Mouse (Mus musculus): ENCODE results near the gene Uvrag. TPM values are rescaled to one million over a fixed set of nuclear protein-coding genes. Genes with fewer than 3 reads are reported as not detected.

Gene Uvrag
- polyA plus RNA-seq, 1 experiment from 2014 or later, result 18.2 TPM

DNA sequence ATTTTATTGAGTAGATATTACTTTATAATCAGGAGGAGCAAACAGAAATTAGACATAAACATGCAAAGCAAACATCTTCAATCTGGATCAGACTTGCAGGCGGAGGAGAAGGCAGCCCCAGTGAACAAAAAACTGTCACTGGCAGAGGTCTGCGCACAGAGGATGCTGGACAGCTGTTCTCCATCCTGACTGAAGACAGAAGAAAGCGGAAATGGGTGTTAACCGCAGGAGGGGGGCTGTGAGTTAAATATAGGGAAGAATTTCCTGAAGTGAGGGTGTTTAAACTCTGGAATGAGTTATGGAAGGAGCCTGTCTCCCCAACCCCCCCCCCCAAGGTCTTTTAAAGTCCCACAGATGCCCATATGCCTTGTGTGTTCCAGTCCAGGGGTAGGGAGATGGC lies 241.1 kb downstream of the Uvrag start:
- 42% methylated on average over 4 of the region's 4 CpGs for WGBS
- 0 out of 2 replicates have a peak overlapping the region, but pooled peaks have one; percentile 24 for H3K27ac ChIP-seq (replicated peaks; ENCODE audit: low read depth, low read length)

DNA sequence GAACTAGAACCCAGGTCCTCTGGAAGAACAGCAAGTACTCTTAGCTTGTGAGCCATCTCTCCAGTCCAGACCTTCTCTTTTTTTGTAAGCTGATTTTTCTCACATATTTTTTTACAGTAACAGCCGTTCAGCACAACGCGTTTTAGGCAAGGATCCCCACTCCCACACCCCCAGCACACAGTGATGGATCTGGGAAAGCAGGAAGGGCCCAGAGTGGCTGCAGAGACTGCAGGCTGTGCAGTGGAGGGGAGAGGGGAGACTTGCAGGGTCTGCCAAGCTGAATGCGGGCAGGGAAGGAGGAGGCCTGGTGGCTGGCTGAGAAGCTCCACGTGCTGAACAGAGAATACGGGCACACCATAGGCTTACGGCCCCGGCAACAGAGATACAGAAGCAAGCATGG lies 243.6 kb downstream of the Uvrag start:
- Histone ChIP-seq H3K27ac (replicated peaks; ENCODE audit: low read depth, low read length) (no peak overlapping the region), H3K9ac (ENCODE audit: low read depth, low read length) (no peak overlapping the region), H3K9me3 (ENCODE audit: control insufficient read depth, low read length) (peaks cover 5% of the 10 kb centered on the region; the same call in 1 of the 2 replicates), H3K4me3 (ENCODE audit: low read depth, low read length) (no peak overlapping the region), H3K4me1 (ENCODE audit: control insufficient read depth, insufficient read depth, low read length) (peaks cover 29% of the 10 kb centered on the region), H3K27me3 (replicated peaks; ENCODE audit: control insufficient read depth, insufficient read depth, low read length) (no peaks in the 10 kb centered on the region), H3K4me2 (ENCODE audit: low read depth, low read length) (no peak overlapping the region), H3K36me3 (ENCODE audit: control insufficient read depth, insufficient read depth, low read length) (no peaks in the 10 kb centered on the region)
- WGBS, result 85% methylated on average over 8 of the region's 8 CpGs
- no peak for DNase-seq (ENCODE audit: low spot score)
- ATAC-seq (ENCODE audit: low read depth), result no peak

More for the DNA sequence above, 241.1 kb downstream of the Uvrag start:
- ATAC-seq (ENCODE audit: low read depth) (peak; percentile 39; the same call in 1 of the 2 replicates), DNase-seq (ENCODE audit: low spot score) (peak; percentile 81)
- Histone ChIP-seq H3K27me3 (replicated peaks; ENCODE audit: control insufficient read depth, insufficient read depth, low read length) (no peaks in the 10 kb centered on the region), H3K4me3 (ENCODE audit: low read depth, low read length) (no peak overlapping the region), H3K36me3 (ENCODE audit: control insufficient read depth, insufficient read depth, low read length) (no peaks in the 10 kb centered on the region), H3K9me3 (ENCODE audit: control insufficient read depth, low read length) (peaks cover 5% of the 10 kb centered on the region; the same call in 1 of the 2 replicates), H3K9ac (ENCODE audit: low read depth, low read length) (no peak overlapping the region), H3K4me1 (ENCODE audit: control insufficient read depth, insufficient read depth, low read length) (peaks cover 31% of the 10 kb centered on the region), H3K4me2 (ENCODE audit: low read depth, low read length) (no peak overlapping the region)

DNA sequence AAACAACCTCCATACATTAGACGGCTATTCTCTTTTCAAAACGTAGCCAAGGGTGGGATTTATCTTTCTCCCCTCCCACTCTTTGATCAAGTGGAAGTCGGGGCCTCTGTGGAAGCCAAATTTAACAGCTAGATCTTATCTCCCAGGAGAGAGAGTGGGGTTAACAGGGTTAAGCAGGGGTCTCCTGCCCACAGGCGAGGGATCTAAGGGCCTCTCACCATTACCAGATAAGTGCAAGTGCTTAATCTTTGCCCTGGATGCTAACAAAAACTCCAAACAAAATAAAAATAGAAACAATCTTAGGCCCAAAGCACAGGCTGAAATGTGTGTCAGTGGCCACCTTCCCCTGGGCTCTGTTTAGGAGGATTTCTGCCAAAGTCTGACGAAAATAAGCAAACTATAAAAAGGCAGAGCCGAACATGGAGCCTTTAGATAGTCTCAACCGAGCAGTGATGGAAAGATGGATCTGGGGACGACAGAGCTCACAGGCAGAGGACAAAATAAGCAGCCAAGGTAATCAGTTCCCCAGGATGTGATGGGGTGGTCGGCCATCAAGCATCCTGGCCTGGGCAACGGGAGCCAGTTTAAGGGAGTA lies 245.3 kb downstream of the Uvrag start:
- Histone ChIP-seq H3K4me1 (ENCODE audit: control insufficient read depth, insufficient read depth, low read length) (peaks cover 34% of the 10 kb centered on the region), H3K9ac (ENCODE audit: low read depth, low read length) (no peak overlapping the region), H3K4me2 (ENCODE audit: low read depth, low read length) (no peak overlapping the region), H3K36me3 (ENCODE audit: control insufficient read depth, insufficient read depth, low read length) (no peaks in the 10 kb centered on the region), H3K9me3 (ENCODE audit: control insufficient read depth, low read length) (no peaks in the 10 kb centered on the region), H3K4me3 (ENCODE audit: low read depth, low read length) (no peak overlapping the region), H3K27me3 (replicated peaks; ENCODE audit: control insufficient read depth, insufficient read depth, low read length) (no peaks in the 10 kb centered on the region), H3K27ac (replicated peaks; ENCODE audit: low read depth, low read length) (peak overlapping the region; percentile 29)
- 33% methylated on average over 10 of the region's 10 CpGs for WGBS
- ATAC-seq (ENCODE audit: low read depth) (0 out of 2 replicates have a peak, but pooled peaks have one; percentile 21), DNase-seq (ENCODE audit: low spot score) (no peak)

DNA sequence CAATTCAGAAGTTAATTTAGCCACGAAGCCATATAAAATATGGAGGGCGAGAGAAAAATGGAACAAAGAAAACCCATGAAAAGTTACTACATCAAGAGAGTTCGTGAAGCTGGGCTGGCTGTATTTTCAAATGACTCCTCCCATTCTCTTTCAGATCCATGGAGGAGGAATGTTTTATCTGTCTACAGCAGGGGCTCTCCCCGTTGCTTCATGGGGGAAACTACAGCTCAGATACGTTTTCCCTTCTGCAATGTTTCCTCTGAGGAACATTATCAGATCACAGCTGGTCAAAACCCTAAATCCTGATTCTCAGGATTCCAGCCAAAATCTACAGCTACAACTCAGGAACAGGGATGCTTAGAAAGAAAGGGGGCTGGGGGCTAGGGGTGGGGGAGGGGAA lies 246.2 kb downstream of the Uvrag start:
- ATAC-seq (ENCODE audit: low read depth), result no peak
- no peak overlapping the region for H3K9ac ChIP-seq (ENCODE audit: low read depth, low read length)
- H3K4me1 ChIP-seq (ENCODE audit: control insufficient read depth, insufficient read depth, low read length), result peaks cover 29% of the 10 kb centered on the region
- no peak overlapping the region for H3K4me2 ChIP-seq (ENCODE audit: low read depth, low read length)
- no peak overlapping the region; the same call in 1 of the 2 replicates for H3K27ac ChIP-seq (replicated peaks; ENCODE audit: low read depth, low read length)
- peak; percentile 65 for DNase-seq (ENCODE audit: low spot score)
- no peaks in the 10 kb centered on the region for H3K9me3 ChIP-seq (ENCODE audit: control insufficient read depth, low read length)
- no peak overlapping the region for H3K4me3 ChIP-seq (ENCODE audit: low read depth, low read length)
- 51% methylated on average over 5 of the region's 5 CpGs for WGBS
- H3K36me3 ChIP-seq (ENCODE audit: control insufficient read depth, insufficient read depth, low read length), result no peaks in the 10 kb centered on the region
- H3K27me3 ChIP-seq (replicated peaks; ENCODE audit: control insufficient read depth, insufficient read depth, low read length), result no peaks in the 10 kb centered on the region

DNA sequence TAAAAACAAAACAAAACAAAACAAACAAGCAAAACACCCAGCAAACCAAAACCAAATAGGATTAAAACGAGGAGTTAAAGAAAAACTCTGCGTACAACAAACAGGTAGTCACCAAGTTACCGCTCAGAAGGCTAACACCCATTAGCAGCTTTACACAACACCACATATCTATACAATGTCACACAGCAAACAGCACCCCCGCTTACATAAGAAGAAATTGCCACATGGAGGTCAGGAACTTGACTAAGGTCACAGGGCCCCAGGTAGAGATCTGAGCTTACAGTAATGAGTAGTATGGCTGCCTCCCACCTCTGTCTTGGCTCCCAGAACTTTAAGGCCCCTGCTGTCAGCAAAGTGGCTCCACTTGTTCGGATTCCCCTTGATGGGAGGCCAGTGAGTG lies 246.6 kb downstream of the Uvrag start:
- WGBS, result 89% methylated on average over 5 of the region's 5 CpGs
- no peak for DNase-seq (ENCODE audit: low spot score)
- peaks cover 29% of the 10 kb centered on the region for H3K4me1 ChIP-seq (ENCODE audit: control insufficient read depth, insufficient read depth, low read length)

DNA sequence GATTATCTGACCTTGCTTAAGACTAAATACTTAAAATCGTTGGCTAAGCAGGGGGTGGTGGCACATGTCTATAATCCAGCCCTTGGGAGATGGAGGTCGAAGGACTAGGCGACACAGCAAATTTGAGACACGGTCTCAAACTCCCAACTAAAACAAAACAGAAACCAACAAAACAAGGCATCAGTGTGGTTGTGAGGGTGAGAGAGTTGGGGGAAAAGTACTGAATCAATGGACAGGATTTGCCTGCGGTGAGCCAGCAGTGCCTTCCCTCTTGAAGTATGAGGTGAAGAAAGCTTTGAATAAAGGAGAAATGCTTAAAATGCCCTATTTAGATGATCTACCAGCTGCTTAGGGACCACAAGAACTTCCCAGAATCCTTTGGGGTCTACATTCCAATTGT lies 247.8 kb downstream of the Uvrag start:
- Histone ChIP-seq H3K4me1 (ENCODE audit: control insufficient read depth, insufficient read depth, low read length) (peaks cover 29% of the 10 kb centered on the region), H3K27me3 (replicated peaks; ENCODE audit: control insufficient read depth, insufficient read depth, low read length) (no peaks in the 10 kb centered on the region), H3K36me3 (ENCODE audit: control insufficient read depth, insufficient read depth, low read length) (0 out of 2 replicates have a peak, but pooled peaks cover 3% of the 10 kb centered on the region), H3K27ac (replicated peaks; ENCODE audit: low read depth, low read length) (no peak overlapping the region), H3K4me2 (ENCODE audit: low read depth, low read length) (no peak overlapping the region), H3K9ac (ENCODE audit: low read depth, low read length) (no peak overlapping the region), H3K4me3 (ENCODE audit: low read depth, low read length) (no peak overlapping the region), H3K9me3 (ENCODE audit: control insufficient read depth, low read length) (no peaks in the 10 kb centered on the region)
- 80% methylated on average over 5 of the region's 5 CpGs for WGBS
- DNase-seq (ENCODE audit: low spot score) (no peak), ATAC-seq (ENCODE audit: low read depth) (no peak)

More for the DNA sequence above, 246.6 kb downstream of the Uvrag start:
- no peak for ATAC-seq (ENCODE audit: low read depth)
- Histone ChIP-seq H3K9ac (ENCODE audit: low read depth, low read length) (no peak overlapping the region), H3K4me3 (ENCODE audit: low read depth, low read length) (no peak overlapping the region), H3K27ac (replicated peaks; ENCODE audit: low read depth, low read length) (no peak overlapping the region; the same call in 1 of the 2 replicates), H3K9me3 (ENCODE audit: control insufficient read depth, low read length) (no peaks in the 10 kb centered on the region), H3K36me3 (ENCODE audit: control insufficient read depth, insufficient read depth, low read length) (no peaks in the 10 kb centered on the region), H3K4me2 (ENCODE audit: low read depth, low read length) (no peak overlapping the region), H3K27me3 (replicated peaks; ENCODE audit: control insufficient read depth, insufficient read depth, low read length) (no peaks in the 10 kb centered on the region)

DNA sequence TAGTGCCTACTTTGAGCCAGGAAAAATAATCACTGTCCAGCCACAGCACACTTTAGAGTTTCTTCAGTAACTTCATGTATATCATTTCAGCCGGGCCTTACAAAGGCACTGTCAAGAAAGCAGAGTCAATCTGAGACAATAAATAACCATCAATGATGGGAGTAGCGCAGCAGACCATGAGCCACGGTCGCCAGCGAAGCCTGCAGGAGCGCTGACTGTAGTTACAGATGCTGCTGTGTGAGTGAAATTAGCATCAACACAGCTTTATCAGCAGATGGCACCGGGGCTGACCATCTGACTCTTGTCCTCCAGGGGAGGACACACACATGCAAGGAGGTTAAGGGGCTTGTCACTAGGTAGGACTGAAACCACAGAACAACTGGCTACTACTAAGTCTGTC lies 251.7 kb downstream of the Uvrag start:
- Histone ChIP-seq H3K9ac (ENCODE audit: low read depth, low read length) (no peak overlapping the region), H3K9me3 (ENCODE audit: control insufficient read depth, low read length) (no peaks in the 10 kb centered on the region), H3K4me3 (ENCODE audit: low read depth, low read length) (no peak overlapping the region), H3K27me3 (replicated peaks; ENCODE audit: control insufficient read depth, insufficient read depth, low read length) (no peaks in the 10 kb centered on the region), H3K27ac (replicated peaks; ENCODE audit: low read depth, low read length) (no peak overlapping the region), H3K4me2 (ENCODE audit: low read depth, low read length) (no peak overlapping the region), H3K36me3 (ENCODE audit: control insufficient read depth, insufficient read depth, low read length) (0 out of 2 replicates have a peak, but pooled peaks cover 12% of the 10 kb centered on the region), H3K4me1 (ENCODE audit: control insufficient read depth, insufficient read depth, low read length) (peaks cover 6% of the 10 kb centered on the region; the same call in 1 of the 2 replicates)
- no peak for ATAC-seq (ENCODE audit: low read depth)
- WGBS, result 68% methylated on average over 7 of the region's 7 CpGs
- no peak for DNase-seq (ENCODE audit: low spot score)

DNA sequence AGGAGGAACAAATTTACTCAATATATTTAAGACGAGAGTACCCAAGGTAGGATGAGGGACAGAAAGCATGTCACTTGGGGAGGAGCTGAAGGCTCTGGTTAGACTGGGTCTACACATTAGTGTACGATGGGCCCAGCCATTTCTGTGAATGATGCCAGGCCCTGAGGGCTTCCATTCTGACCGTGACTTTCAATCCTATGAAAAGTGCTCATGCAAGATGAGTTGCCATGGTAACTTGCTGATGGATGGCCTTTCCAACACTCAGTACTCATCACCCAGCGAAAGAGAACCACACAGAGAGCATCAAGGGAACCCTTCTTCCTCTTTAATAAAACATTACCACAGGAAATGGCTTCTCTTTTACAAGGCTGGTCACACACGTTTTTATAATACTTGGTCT lies 252.1 kb downstream of the Uvrag start:
- H3K36me3 ChIP-seq (ENCODE audit: control insufficient read depth, insufficient read depth, low read length), result 0 out of 2 replicates have a peak, but pooled peaks cover 12% of the 10 kb centered on the region
- DNase-seq (ENCODE audit: low spot score) (no peak), ATAC-seq (ENCODE audit: low read depth) (no peak)
- no peak overlapping the region for H3K4me3 ChIP-seq (ENCODE audit: low read depth, low read length)
- H3K4me1 ChIP-seq (ENCODE audit: control insufficient read depth, insufficient read depth, low read length), result peaks cover 5% of the 10 kb centered on the region; the same call in 1 of the 2 replicates
- H3K4me2 ChIP-seq (ENCODE audit: low read depth, low read length), result no peak overlapping the region
- WGBS, result 52% methylated on average over 5 of the region's 5 CpGs
- H3K27ac ChIP-seq (replicated peaks; ENCODE audit: low read depth, low read length), result no peak overlapping the region
- no peak overlapping the region for H3K9ac ChIP-seq (ENCODE audit: low read depth, low read length)
- H3K27me3 ChIP-seq (replicated peaks; ENCODE audit: control insufficient read depth, insufficient read depth, low read length), result no peaks in the 10 kb centered on the region
- H3K9me3 ChIP-seq (ENCODE audit: control insufficient read depth, low read length), result no peaks in the 10 kb centered on the region

DNA sequence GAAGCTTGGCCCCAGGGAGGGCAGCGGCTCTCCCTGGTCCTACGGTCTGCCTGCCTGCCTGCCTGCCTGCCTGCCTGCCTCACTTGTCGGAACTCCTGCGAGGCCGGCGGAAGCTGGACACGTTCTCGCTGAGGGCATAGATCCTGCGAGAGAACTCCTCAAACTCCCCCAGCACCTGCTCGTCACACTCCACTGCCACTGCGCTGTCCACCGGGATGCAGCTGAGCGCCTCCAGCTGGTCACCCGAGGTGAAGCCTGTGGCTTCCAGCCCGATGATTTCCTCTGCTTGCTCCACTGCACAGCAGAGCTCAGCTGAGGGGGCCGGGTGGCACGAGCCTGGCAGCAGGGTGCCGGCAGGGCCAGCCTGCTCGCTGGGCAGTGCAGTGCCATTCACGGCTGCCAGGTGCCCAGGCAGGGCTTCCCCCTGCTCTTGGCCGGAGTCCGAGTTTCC lies 253.1 kb downstream of the Uvrag start:
- ATAC-seq (ENCODE audit: low read depth), result no peak
- Histone ChIP-seq H3K27me3 (replicated peaks; ENCODE audit: control insufficient read depth, insufficient read depth, low read length) (no peaks in the 10 kb centered on the region), H3K36me3 (ENCODE audit: control insufficient read depth, insufficient read depth, low read length) (0 out of 2 replicates have a peak, but pooled peaks cover 12% of the 10 kb centered on the region), H3K9me3 (ENCODE audit: control insufficient read depth, low read length) (no peaks in the 10 kb centered on the region), H3K9ac (ENCODE audit: low read depth, low read length) (no peak overlapping the region), H3K4me3 (ENCODE audit: low read depth, low read length) (no peak overlapping the region), H3K27ac (replicated peaks; ENCODE audit: low read depth, low read length) (no peak overlapping the region), H3K4me1 (ENCODE audit: control insufficient read depth, insufficient read depth, low read length) (peaks cover 5% of the 10 kb centered on the region; the same call in 1 of the 2 replicates), H3K4me2 (ENCODE audit: low read depth, low read length) (no peak overlapping the region)
- no peak for DNase-seq (ENCODE audit: low spot score)
- 61% methylated on average over 19 of the region's 22 CpGs for WGBS
